Mouse (Mus musculus) liver, embryonic 12.5 days (tissue): ENCODE results near the gene D17Wsu92e. TPM values are rescaled to one million over a fixed set of nuclear protein-coding genes. Genes with fewer than 3 reads are reported as not detected.

Experiments used
- ATAC-seq: fragments of 200-750 bp; cut with Nextera tagmentation; 2 replicates; pipeline ENCODE4 v1.8.0; 2017; ENCODE audit warnings: moderate number of reproducible peaks, mild to moderate bottlenecking, moderate library complexity
- H3K27ac ChIP-seq: fragments of 300-500 bp; sonication (generic); 2 replicates; pipeline ENCODE4 v1.5.1; 2016; ENCODE audit warnings: mild to moderate bottlenecking
- H3K27me3 ChIP-seq: fragments of 300-500 bp; sonication (generic); replicated peaks from 2 replicates; pipeline ENCODE4 v1.6.1; 2016; ENCODE audit warnings: mild to moderate bottlenecking, moderate library complexity
- H3K36me3 ChIP-seq: fragments of 300-500 bp; sonication (generic); 2 replicates; pipeline ENCODE4 v1.6.1; 2016; ENCODE audit warnings: mild to moderate bottlenecking, moderate library complexity
- H3K4me1 ChIP-seq: fragments of 300-500 bp; sonication (generic); 2 replicates; pipeline ENCODE4 v1.6.1; 2016
- H3K4me2 ChIP-seq: fragments of 300-500 bp; sonication (generic); 2 replicates; pipeline ENCODE4 v1.6.1; 2016; ENCODE audit warnings: mild to moderate bottlenecking, moderate library complexity
- H3K4me3 ChIP-seq: fragments of 300-500 bp; sonication (generic); 2 replicates; pipeline ENCODE4 v1.5.1; 2016; ENCODE audit warnings: mild to moderate bottlenecking, moderate library complexity
- H3K9ac ChIP-seq: fragments of 300-500 bp; sonication (generic); 2 replicates; pipeline ENCODE4 v1.6.1; 2016; ENCODE audit warnings: mild to moderate bottlenecking, moderate library complexity
- H3K9me3 ChIP-seq: fragments of 300-500 bp; sonication (generic); replicated peaks from 2 replicates; pipeline ENCODE4 v1.6.1; 2016; ENCODE audit warnings: mild to moderate bottlenecking, moderate library complexity
- WGBS: fragments of 180-500 bp; shearing (Covaris S2); methylation state at CpG from one replicate; pipeline ENCODE4 v1.1.7; 2016; ENCODE audit not compliant: insufficient replicate concordance; 5-methylcytosine and 5-hydroxymethylcytosine counted together
- polyA plus RNA-seq: library from polyadenylated mRNA; unstranded; fragments of >200 nt; fragmentation: Nextera tagmentation; extraction: Ambion mirVana; gene quantifications from 2 replicates; pipeline ENCODE4 v1.2.1, GENCODE M21; 2016

D17Wsu92e gene
- polyA plus RNA-seq, 1 experiment from 2014 or later = 17.1 TPM

- no peak overlapping the region for H3K4me2 ChIP-seq
Measured at GRCm38 (mm10) chr17:27705661-27706060, 114.8 kb downstream of the D17Wsu92e start.

DNA sequence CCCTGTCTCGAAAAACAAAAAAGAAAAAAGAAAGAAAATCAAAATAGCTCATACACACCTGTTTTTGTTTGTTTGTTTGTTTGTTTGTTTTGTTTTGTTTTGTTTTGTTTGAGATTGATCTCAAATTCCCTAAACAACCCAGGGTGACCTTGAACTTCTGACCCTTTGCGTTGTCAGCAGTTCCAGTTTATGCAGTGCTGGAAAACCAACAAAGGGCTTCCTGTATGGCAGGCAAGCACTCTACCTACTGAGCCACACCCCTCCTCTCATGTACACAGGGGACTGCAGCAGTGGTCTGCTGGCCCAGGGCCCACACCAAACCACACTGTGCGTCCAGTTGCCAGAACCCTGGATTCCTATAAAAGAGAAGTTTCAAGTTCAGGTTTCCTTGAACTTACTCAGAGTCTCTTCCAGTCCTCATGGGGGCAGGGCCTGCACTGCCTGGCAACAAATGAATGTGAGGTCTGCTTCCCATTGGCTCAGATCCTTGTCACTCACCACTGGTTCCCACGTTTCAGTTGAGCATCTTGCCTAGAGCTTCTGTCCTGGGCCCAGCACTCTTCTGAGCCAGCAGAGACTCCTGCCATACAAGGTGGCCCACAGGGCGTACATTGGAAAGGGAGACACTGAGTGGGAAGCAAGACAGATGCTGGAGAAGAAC, 116.4 kb downstream of the D17Wsu92e start:
- ATAC-seq = no peak
- Histone ChIP-seq H3K4me1 (peaks cover 30% of the 10 kb centered on the region), H3K4me2 (no peak overlapping the region), H3K9ac (no peak overlapping the region), H3K9me3 (0 out of 2 replicates have a peak, but pooled peaks cover 7% of the 10 kb centered on the region), H3K4me3 (no peak overlapping the region), H3K36me3 (no peaks in the 10 kb centered on the region), H3K27me3 (peaks cover 55% of the 10 kb centered on the region), H3K27ac (no peak overlapping the region)
- WGBS = 52% methylated on average over 5 of the region's 5 CpGs

More at GRCm38 (mm10) chr17:27705661-27706060, 114.8 kb downstream of the D17Wsu92e start:
- Histone ChIP-seq H3K36me3 (no peaks in the 10 kb centered on the region), H3K4me3 (no peak overlapping the region), H3K9me3 (no peaks in the 10 kb centered on the region), H3K4me1 (peaks cover 30% of the 10 kb centered on the region), H3K27ac (no peak overlapping the region), H3K9ac (no peak overlapping the region), H3K27me3 (peaks cover 64% of the 10 kb centered on the region)
- 34% methylated on average over 10 of the region's 10 CpGs for WGBS
- no peak for ATAC-seq

DNA sequence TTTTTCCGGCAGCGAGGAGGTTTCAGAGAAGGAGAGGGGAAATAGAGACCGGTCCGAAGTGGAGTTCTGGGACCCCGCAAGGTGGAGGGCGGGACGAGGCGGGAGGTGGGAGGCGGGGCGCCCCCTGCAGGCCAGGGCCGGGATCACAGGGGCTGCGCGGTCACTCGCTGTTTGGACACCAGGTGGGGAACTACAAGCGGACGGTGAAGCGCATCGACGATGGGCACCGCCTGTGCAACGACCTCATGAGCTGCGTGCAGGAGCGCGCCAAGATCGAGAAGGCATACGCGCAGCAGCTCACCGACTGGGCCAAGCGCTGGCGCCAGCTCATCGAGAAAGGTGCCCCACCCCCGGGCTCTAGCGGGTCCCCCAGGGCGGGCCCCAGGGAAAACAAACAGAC, 117.9 kb downstream of the D17Wsu92e start:
- Histone ChIP-seq H3K27ac (no peak overlapping the region), H3K9me3 (peaks cover 11% of the 10 kb centered on the region; the same call in 1 of the 2 replicates), H3K36me3 (no peaks in the 10 kb centered on the region), H3K4me3 (peak overlapping the region; percentile 40), H3K4me1 (peaks cover 16% of the 10 kb centered on the region), H3K4me2 (peak overlapping the region; percentile 71), H3K27me3 (peaks cover 47% of the 10 kb centered on the region), H3K9ac (peak overlapping the region; percentile 31; the same call in 1 of the 2 replicates)
- ATAC-seq = no peak
- 6% methylated on average over 34 of the region's 34 CpGs for WGBS

DNA sequence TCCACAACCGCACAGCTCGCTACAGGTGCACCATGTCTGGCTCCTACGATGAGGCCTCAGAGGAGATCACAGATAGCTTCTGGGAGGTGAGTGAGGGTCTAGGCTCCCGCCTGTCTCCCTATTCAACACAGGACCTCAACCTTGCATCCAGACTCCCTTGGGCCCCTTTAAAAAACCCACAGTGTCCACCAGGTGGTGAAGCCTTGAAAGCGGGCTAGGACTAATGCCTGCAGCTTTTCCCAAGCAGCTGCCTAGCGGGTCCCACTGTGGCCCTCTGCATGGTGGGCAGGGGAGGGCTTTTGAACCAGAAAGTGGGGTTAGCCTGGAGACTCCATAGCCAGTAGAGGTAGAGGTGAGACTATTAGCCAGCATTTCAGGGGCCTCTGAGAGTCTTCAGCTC, 118.6 kb downstream of the D17Wsu92e start:
- Histone ChIP-seq H3K4me3 (no peak overlapping the region), H3K9me3 (peaks cover 11% of the 10 kb centered on the region; the same call in 1 of the 2 replicates), H3K9ac (no peak overlapping the region), H3K27ac (no peak overlapping the region), H3K4me2 (no peak overlapping the region), H3K4me1 (peaks cover 15% of the 10 kb centered on the region), H3K36me3 (no peaks in the 10 kb centered on the region), H3K27me3 (peaks cover 41% of the 10 kb centered on the region)
- ATAC-seq = no peak
- 71% methylated on average over 6 of the region's 6 CpGs for WGBS

Other genes with a start within 250 kb of the D17Wsu92e start
- gene Nudt3, start 197.2 kb downstream of the D17Wsu92e start, polyA plus RNA-seq = 51.2 and 53.9 TPM in 2 replicates
- gene RPS10-NUDT3, start 185.4 kb downstream of the D17Wsu92e start, polyA plus RNA-seq = not detected in 2 replicates
- gene Rps10, start 184.0 kb downstream of the D17Wsu92e start, polyA plus RNA-seq = 898 and 941 TPM in 2 replicates
- 0.20 and 0.48 TPM in 2 replicates for gene Pacsin1, start 165.1 kb downstream of the D17Wsu92e start, polyA plus RNA-seq
- gene Spdef, start 91.7 kb downstream of the D17Wsu92e start, polyA plus RNA-seq = not detected in 2 replicates
- 200 and 212 TPM in 2 replicates for gene Snrpc, start 17.5 kb upstream of the D17Wsu92e start, polyA plus RNA-seq
- 4.5 and 5.0 TPM in 2 replicates for gene Uhrf1bp1, start 35.8 kb upstream of the D17Wsu92e start, polyA plus RNA-seq
- 6.7 and 7.5 TPM in 2 replicates for gene Anks1, start 88.7 kb upstream of the D17Wsu92e start, polyA plus RNA-seq
- gene Taf11, start 89.2 kb upstream of the D17Wsu92e start, polyA plus RNA-seq = 36.4 and 40.6 TPM in 2 replicates